Mouse (Mus musculus) hindbrain, embryonic 15.5 days (tissue): ENCODE data around the gene Mtrr. TPM values are rescaled to one million over a fixed set of nuclear protein-coding genes. Genes with fewer than 3 reads are reported as not detected.

Experiments
- ATAC-seq: fragments of 200-750 bp; cut with Nextera tagmentation; 2 replicates; pipeline ENCODE4 v1.8.0; 2017; ENCODE audit warnings: low read depth, moderate number of reproducible peaks, moderate TSS enrichment; ENCODE audit not compliant: low FRiP score
- H3K27ac ChIP-seq: fragments of 300-500 bp; sonication (generic); replicated peaks from 2 replicates; pipeline ENCODE4 v1.5.1; 2015; ENCODE audit warnings: mild to moderate bottlenecking, inconsistent platforms
- H3K27me3 ChIP-seq: fragments of 300-500 bp; sonication (generic); 2 replicates; pipeline ENCODE4 v1.6.1; 2015; ENCODE audit warnings: control low read depth, inconsistent platforms
- H3K36me3 ChIP-seq: fragments of 300-500 bp; sonication (generic); 2 replicates; pipeline ENCODE4 v1.6.1; 2015; ENCODE audit warnings: control low read depth, inconsistent platforms
- H3K4me1 ChIP-seq: fragments of 300-500 bp; sonication (generic); replicated peaks from 2 replicates; pipeline ENCODE4 v1.6.1; 2015; ENCODE audit warnings: control low read depth, inconsistent platforms
- H3K4me2 ChIP-seq: fragments of 300-500 bp; sonication (generic); 2 replicates; pipeline ENCODE4 v1.6.1; 2015; ENCODE audit warnings: moderate library complexity, mild to moderate bottlenecking, inconsistent platforms
- H3K4me3 ChIP-seq: fragments of 300-500 bp; sonication (generic); 2 replicates; pipeline ENCODE4 v1.5.1; 2015; ENCODE audit warnings: mild to moderate bottlenecking, inconsistent platforms
- H3K9ac ChIP-seq: fragments of 300-500 bp; sonication (generic); 2 replicates; pipeline ENCODE4 v1.6.1; 2015; ENCODE audit warnings: inconsistent platforms
- H3K9me3 ChIP-seq: fragments of 300-500 bp; sonication (generic); 2 replicates; pipeline ENCODE4 v1.6.1; 2016; ENCODE audit warnings: control low read depth, inconsistent platforms
- WGBS: fragments of 180-500 bp; shearing (Covaris S2); methylation state at CpG from one replicate; pipeline ENCODE4 v1.1.7; 2015; 5-methylcytosine and 5-hydroxymethylcytosine counted together
- polyA plus RNA-seq: library from polyadenylated mRNA; unstranded; fragments of >200 nt; fragmentation: Nextera tagmentation; extraction: Ambion mirVana; gene quantifications from 2 replicates; pipeline ENCODE4 v1.2.1, GENCODE M21; 2015

The Mtrr gene
- polyA plus RNA-seq = 13.2 and 13.8 TPM in 2 replicates

GRCm38 (mm10) chr13:68581747-68582516, at the start of gene Mtrr, which contains the start of gene Fastkd3:
TSS of gene Mtrr (minus strand) at chr13:68582149.
TSS of gene Fastkd3 (plus strand) at chr13:68582234.
- peak within 1 kb of the TSS; percentile 88 for H3K4me3 ChIP-seq
- H3K4me1 ChIP-seq = peaks cover 25% of the 10 kb centered on the region
- under 1% methylated on average over 81 of the region's 81 CpGs for WGBS
- H3K4me2 ChIP-seq = peak within 1 kb of the TSS; percentile 70
- peak; percentile 99 for ATAC-seq
- H3K27me3 ChIP-seq = no peaks in the 10 kb centered on the region
- peaks cover 31% of the 10 kb centered on the region for H3K36me3 ChIP-seq
- H3K9me3 ChIP-seq = no peaks in the 10 kb centered on the region
- H3K9ac ChIP-seq = peak within 1 kb of the TSS; percentile 71
- peak within 1 kb of the TSS; percentile 86 for H3K27ac ChIP-seq

- H3K4me2 ChIP-seq = no peak overlapping the region
- no peaks in the 10 kb centered on the region for H3K36me3 ChIP-seq
- no peak overlapping the region for H3K4me3 ChIP-seq
- no peaks in the 10 kb centered on the region for H3K4me1 ChIP-seq
- no peaks in the 10 kb centered on the region for H3K9me3 ChIP-seq
- ATAC-seq = no peak
- H3K27me3 ChIP-seq = no peaks in the 10 kb centered on the region
- WGBS = 68% methylated on average over 3 of the region's 3 CpGs
- H3K9ac ChIP-seq = no peak overlapping the region
- H3K27ac ChIP-seq = no peak overlapping the region
These were observed 45.1 kb upstream of the Mtrr start for GRCm38 (mm10) chr13:68627041-68627440.

GRCm38 (mm10) chr13:68622792-68623191, 40.8 kb upstream of the Mtrr start:
- H3K36me3 ChIP-seq = no peaks in the 10 kb centered on the region
- no peaks in the 10 kb centered on the region for H3K9me3 ChIP-seq
- no peak overlapping the region for H3K4me2 ChIP-seq
- H3K9ac ChIP-seq = no peak overlapping the region
- no peaks in the 10 kb centered on the region for H3K27me3 ChIP-seq
- 59% methylated on average over 6 of the region's 6 CpGs for WGBS
- no peaks in the 10 kb centered on the region for H3K4me1 ChIP-seq
- H3K4me3 ChIP-seq = no peak overlapping the region
- no peak overlapping the region for H3K27ac ChIP-seq
- ATAC-seq = peak; percentile 94

- no peak overlapping the region for H3K9ac ChIP-seq
- no peaks in the 10 kb centered on the region for H3K27me3 ChIP-seq
- peak; percentile 57 for ATAC-seq
- H3K4me2 ChIP-seq = peak overlapping the region; percentile 33
- peaks cover 22% of the 10 kb centered on the region for H3K4me1 ChIP-seq
- 52% methylated on average over 21 of the region's 21 CpGs for WGBS
- no peaks in the 10 kb centered on the region for H3K9me3 ChIP-seq
- H3K4me3 ChIP-seq = peak overlapping the region; percentile 2; the same call in 1 of the 2 replicates
- H3K36me3 ChIP-seq = no peaks in the 10 kb centered on the region
- H3K27ac ChIP-seq = 0 out of 2 replicates have a peak overlapping the region, but pooled peaks have one; percentile 9
These were observed 25.9 kb upstream of the Mtrr start for GRCm38 (mm10) chr13:68607652-68608405.

- peak; percentile 79 for ATAC-seq
- no peaks in the 10 kb centered on the region for H3K36me3 ChIP-seq
- H3K4me1 ChIP-seq = peaks cover 33% of the 10 kb centered on the region
- H3K27ac ChIP-seq = no peak overlapping the region
- H3K9me3 ChIP-seq = no peaks in the 10 kb centered on the region
- H3K9ac ChIP-seq = no peak overlapping the region
- peak overlapping the region; percentile 52 for H3K4me2 ChIP-seq
- 6% methylated on average over 7 of the region's 11 CpGs for WGBS
- no peaks in the 10 kb centered on the region for H3K27me3 ChIP-seq
- peak overlapping the region; percentile 29 for H3K4me3 ChIP-seq
These were observed 23.8 kb upstream of the Mtrr start for GRCm38 (mm10) chr13:68605689-68606126.

GRCm38 (mm10) chr13:68603085-68603484, 21.1 kb upstream of the Mtrr start:
- Histone ChIP-seq H3K27ac (no peak overlapping the region), H3K4me1 (peaks cover 32% of the 10 kb centered on the region), H3K9me3 (no peaks in the 10 kb centered on the region), H3K36me3 (no peaks in the 10 kb centered on the region), H3K4me3 (no peak overlapping the region), H3K4me2 (no peak overlapping the region), H3K27me3 (no peaks in the 10 kb centered on the region), H3K9ac (no peak overlapping the region)
- WGBS = 79% methylated on average over 6 of the region's 6 CpGs
- ATAC-seq = no peak

- Histone ChIP-seq H3K4me3 (no peak overlapping the region), H3K9me3 (no peaks in the 10 kb centered on the region), H3K4me2 (no peak overlapping the region), H3K4me1 (peaks cover 27% of the 10 kb centered on the region), H3K27me3 (no peaks in the 10 kb centered on the region), H3K36me3 (no peaks in the 10 kb centered on the region), H3K27ac (peak overlapping the region; percentile 56; the same call in 1 of the 2 replicates), H3K9ac (no peak overlapping the region)
- peak; percentile 28 for ATAC-seq
- 16% methylated on average over 6 of the region's 6 CpGs for WGBS
These were observed 19.2 kb upstream of the Mtrr start for GRCm38 (mm10) chr13:68601184-68601583.

- H3K9ac ChIP-seq = no peak overlapping the region
- no peak overlapping the region for H3K27ac ChIP-seq
- H3K36me3 ChIP-seq = no peaks in the 10 kb centered on the region
- no peak for ATAC-seq
- no peak overlapping the region for H3K4me3 ChIP-seq
- H3K4me1 ChIP-seq = peaks cover 18% of the 10 kb centered on the region
- H3K9me3 ChIP-seq = no peaks in the 10 kb centered on the region
- no peaks in the 10 kb centered on the region for H3K27me3 ChIP-seq
- H3K4me2 ChIP-seq = no peak overlapping the region
These were observed 17.0 kb upstream of the Mtrr start for GRCm38 (mm10) chr13:68598953-68599352.

GRCm38 (mm10) chr13:68597667-68598066, 15.7 kb upstream of the Mtrr start:
- H3K27me3 ChIP-seq = no peaks in the 10 kb centered on the region
- H3K4me2 ChIP-seq = peak overlapping the region; percentile 60
- H3K9ac ChIP-seq = peak overlapping the region; percentile 36; the same call in 1 of the 2 replicates
- peak overlapping the region; percentile 34 for H3K4me3 ChIP-seq
- peak; percentile 40; the same call in 1 of the 2 replicates for ATAC-seq
- no peaks in the 10 kb centered on the region for H3K9me3 ChIP-seq
- 17% methylated on average over 12 of the region's 13 CpGs for WGBS
- no peak overlapping the region for H3K27ac ChIP-seq
- H3K4me1 ChIP-seq = peaks cover 18% of the 10 kb centered on the region
- H3K36me3 ChIP-seq = peaks cover 5% of the 10 kb centered on the region

GRCm38 (mm10) chr13:68597199-68597598, 15.2 kb upstream of the Mtrr start, which contains the start of gene 1700001L19Rik:
TSS of gene 1700001L19Rik (plus strand) at chr13:68597421.
- peaks cover 18% of the 10 kb centered on the region for H3K4me1 ChIP-seq
- 9% methylated on average over 10 of the region's 10 CpGs for WGBS
- H3K9me3 ChIP-seq = no peaks in the 10 kb centered on the region
- H3K4me3 ChIP-seq = peak within 1 kb of the TSS; percentile 34
- H3K36me3 ChIP-seq = peaks cover 10% of the 10 kb centered on the region
- peak within 1 kb of the TSS; percentile 60 for H3K4me2 ChIP-seq
- peak; percentile 28; the same call in 1 of the 2 replicates for ATAC-seq
- H3K27me3 ChIP-seq = no peaks in the 10 kb centered on the region
- H3K9ac ChIP-seq = peak within 1 kb of the TSS; percentile 36; the same call in 1 of the 2 replicates
- no peak within 1 kb of the TSS for H3K27ac ChIP-seq

- Histone ChIP-seq H3K4me1 (peaks cover 7% of the 10 kb centered on the region), H3K27ac (no peak overlapping the region), H3K36me3 (peaks cover 43% of the 10 kb centered on the region), H3K4me2 (no peak overlapping the region), H3K4me3 (no peak overlapping the region), H3K9me3 (no peaks in the 10 kb centered on the region), H3K27me3 (no peaks in the 10 kb centered on the region), H3K9ac (no peak overlapping the region)
- ATAC-seq = no peak
- WGBS = 88% methylated on average over 1 of the region's 1 CpGs
These were observed 11.8 kb upstream of the Mtrr start for GRCm38 (mm10) chr13:68593797-68594196.

GRCm38 (mm10) chr13:68588352-68588751, 6.4 kb upstream of the Mtrr start:
- Histone ChIP-seq H3K4me2 (no peak overlapping the region), H3K9me3 (no peaks in the 10 kb centered on the region), H3K4me3 (no peak overlapping the region), H3K27ac (no peak overlapping the region), H3K36me3 (peaks cover 88% of the 10 kb centered on the region), H3K4me1 (0 out of 2 replicates have a peak, but pooled peaks cover 4% of the 10 kb centered on the region), H3K9ac (no peak overlapping the region), H3K27me3 (no peaks in the 10 kb centered on the region)
- ATAC-seq = no peak
